Mouse (Mus musculus): ENCODE results near the gene Ttc28. TPM values are rescaled to one million over a fixed set of nuclear protein-coding genes. Genes with fewer than 3 reads are reported as not detected.

Ttc28 gene
- total RNA-seq, 2 experiments from 2014 or later, result 0.41 to 1.0 TPM

DNA sequence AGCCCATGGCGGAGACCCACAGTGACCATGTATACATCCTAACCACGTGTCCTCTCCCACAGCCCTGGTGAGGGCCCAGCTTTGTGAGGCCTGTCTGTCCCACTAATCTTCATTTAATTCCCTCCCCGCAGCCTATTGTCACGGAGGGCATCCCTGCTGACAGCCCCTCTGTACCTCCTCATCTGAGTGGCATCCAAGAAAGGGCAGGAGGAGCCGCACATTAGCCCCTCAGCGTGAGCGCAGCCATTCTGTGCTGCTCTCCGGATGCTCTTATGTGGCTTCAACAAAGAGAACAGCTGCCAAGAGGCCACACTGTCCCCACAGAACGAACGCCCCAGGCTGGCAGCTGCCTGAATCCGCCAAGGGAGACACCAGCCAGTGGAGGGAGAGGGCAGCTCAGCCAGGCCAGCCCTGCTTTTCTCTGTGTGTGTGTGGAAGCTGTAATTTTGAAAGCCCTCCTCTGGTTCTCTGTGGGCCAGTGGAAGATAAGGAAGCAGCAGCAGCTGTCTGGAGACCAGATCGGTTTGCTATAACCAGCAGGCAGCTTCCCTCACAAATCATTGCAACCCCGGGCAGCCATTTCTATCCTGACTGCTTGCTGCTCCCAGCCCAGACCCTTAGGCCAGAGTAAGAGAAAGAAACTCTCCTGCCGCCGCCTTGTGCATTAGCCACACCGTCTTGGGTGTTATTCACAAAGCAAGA, 341.2 kb downstream of the Ttc28 start:
- no peak for ATAC-seq (replicated peaks; ENCODE audit: poor library complexity, severe bottlenecking)

DNA sequence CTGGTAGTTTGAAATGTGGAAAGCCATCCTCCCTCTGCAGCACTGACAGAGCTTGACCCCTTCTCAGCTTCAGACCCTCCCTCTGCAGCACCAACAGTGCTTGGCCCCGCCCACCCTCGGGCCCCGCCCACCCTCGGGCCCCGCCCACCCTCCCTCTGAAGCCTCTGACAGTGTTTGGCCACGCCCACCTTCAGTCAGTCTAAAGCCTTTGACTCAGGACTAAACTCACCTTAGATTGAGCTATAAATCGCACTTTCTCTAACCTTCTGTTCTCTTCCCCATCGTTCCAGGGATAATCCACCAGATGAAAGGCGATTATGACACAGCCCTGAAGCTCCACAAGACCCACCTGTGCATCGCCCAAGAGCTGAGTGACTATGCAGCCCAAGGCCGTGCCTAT, 343.2 kb downstream of the Ttc28 start:
- no peak for ATAC-seq (replicated peaks; ENCODE audit: poor library complexity, severe bottlenecking)

GRCm38 (mm10) chr5:111225306-111225705, 345.7 kb downstream of the Ttc28 start:
- ATAC-seq (replicated peaks; ENCODE audit: poor library complexity, severe bottlenecking), result no peak

- no peak for ATAC-seq (replicated peaks; ENCODE audit: poor library complexity, severe bottlenecking)
Measured at GRCm38 (mm10) chr5:111226486-111226885, 346.9 kb downstream of the Ttc28 start.

DNA sequence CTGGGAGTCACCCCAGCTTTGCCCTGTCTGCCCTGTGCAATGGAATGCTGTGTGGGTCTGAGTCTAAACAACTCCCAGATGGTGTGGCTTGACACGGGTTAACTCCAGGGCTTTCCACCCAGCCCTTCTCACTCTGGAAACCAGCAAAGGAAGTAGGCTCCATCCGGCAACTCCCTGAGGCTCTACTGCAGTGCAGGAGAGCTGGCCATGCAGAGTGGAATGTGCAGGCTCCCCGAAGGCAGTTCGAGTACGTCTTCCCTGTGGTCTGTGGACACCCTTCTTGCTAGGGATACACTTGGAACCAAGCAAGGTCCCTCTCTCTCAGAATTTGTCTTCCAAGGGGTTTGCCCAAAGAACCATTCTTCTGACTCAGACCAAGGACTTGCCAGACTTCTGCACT, 348.2 kb downstream of the Ttc28 start:
- no peak for ATAC-seq (replicated peaks; ENCODE audit: poor library complexity, severe bottlenecking)

DNA sequence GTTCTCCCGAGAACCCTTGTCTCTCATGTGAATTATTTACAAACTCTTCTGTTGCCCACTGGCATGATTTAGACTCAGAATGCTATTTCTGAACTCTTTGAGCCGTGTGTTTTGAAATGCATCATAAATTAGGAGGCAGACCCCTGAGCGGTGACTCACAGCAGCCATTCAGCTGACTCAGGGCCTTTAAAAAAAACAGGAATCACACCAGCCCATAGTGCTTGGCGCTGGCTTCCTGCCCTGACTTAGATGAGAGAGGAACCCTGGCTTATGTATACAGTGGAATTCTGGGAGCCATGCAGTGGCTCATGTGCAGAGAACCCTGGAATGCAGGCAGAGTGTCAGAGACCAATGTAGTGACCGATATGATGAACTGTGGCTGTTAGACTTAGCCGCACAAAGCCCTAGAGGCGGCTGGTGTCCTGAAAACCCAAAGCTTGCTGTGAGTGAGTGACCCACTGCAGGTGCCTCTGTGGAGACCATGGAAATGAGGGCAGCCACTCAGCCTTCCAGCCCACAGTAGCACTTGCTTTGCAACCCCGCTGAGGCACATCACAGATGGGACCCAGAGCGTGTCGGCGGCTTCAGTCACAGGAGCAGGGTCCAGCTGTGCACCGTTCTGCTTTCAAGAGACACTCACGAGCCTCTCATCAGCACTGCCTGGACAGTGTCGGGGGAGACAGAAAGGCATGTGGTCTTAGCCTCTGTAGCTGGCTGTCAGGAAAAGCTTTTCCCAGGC, 348.9 kb downstream of the Ttc28 start:
- no peak for ATAC-seq (replicated peaks; ENCODE audit: poor library complexity, severe bottlenecking)

DNA sequence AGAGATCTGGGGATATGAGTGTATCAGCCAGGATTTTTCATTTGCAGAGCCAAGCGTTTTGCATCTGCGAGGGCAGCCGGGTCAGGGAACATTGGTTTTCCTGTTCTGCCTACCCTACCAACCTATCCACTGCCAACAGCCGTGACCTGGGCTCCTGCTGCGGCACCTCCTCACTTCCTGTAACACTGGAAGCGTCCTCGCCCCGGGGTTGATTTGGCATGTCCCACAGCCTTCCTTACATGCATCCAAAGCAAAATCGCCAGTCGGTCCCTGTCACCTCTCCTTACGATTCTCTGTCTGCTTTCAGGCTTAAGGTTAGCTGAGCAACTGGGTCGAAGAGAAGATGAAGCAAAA, 349.4 kb downstream of the Ttc28 start:
- ATAC-seq (replicated peaks; ENCODE audit: poor library complexity, severe bottlenecking), result no peak

GRCm38 (mm10) chr5:111229671-111230070, 350.1 kb downstream of the Ttc28 start:
- no peak for ATAC-seq (replicated peaks; ENCODE audit: poor library complexity, severe bottlenecking)

- no peak for ATAC-seq (replicated peaks; ENCODE audit: poor library complexity, severe bottlenecking)
Measured at GRCm38 (mm10) chr5:111231044-111231443, 351.4 kb downstream of the Ttc28 start.

- ATAC-seq (replicated peaks; ENCODE audit: poor library complexity, severe bottlenecking), result no peak
Measured at GRCm38 (mm10) chr5:111231769-111232168, 352.2 kb downstream of the Ttc28 start.

DNA sequence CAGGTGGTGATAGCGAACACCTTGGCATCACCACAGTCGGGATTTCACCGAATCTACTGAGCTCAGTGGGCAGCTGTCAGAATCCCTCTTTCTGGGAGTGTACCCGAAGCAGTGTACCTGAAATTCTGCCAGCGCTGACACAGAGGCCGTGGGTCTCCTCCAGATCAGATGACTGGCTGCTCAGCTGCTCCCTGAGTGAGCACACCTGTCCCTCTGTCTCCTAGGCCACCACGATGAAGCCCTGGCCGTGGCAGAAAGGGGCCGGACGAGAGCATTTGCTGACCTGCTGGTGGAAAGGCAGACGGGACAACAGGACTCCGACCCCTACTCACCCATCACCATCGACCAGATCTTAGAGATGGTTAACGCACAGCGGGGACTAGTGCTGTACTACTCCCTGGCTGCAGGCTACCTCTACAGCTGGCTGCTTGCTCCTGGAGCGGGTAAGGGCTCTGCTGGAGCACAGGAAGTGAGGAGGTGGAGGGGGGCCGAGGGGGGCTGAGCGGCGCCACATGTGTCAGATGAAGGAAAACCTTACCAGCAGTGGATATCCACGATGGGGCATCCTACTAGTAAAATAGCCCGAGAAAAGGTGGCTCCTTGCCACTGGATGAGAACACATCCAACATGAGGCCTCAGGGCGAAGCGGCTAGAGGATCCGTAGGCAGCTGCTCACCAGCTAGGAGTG, 353.6 kb downstream of the Ttc28 start:
- no peak for ATAC-seq (replicated peaks; ENCODE audit: poor library complexity, severe bottlenecking)

DNA sequence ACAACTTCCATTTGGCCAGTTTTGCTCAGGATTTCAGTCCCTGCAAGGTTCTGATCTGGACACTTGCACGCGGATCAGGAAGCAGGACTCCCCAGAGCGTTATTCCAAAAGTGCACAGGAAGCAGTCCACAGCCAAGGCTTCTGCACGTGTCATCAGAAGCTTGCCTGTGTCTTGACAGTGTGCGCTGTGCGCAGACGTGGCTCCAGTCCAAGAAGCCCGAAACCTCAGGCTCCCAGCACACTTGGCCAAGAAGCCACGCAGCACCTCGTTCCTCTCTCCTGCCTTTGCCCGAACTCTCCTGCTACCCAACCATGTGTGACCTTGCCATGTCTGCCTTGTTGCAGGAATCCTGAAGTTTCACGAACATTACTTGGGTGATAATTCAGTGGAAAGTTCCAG, 355.5 kb downstream of the Ttc28 start:
- ATAC-seq (replicated peaks; ENCODE audit: poor library complexity, severe bottlenecking), result no peak

- no peak for ATAC-seq (replicated peaks; ENCODE audit: poor library complexity, severe bottlenecking)
Measured at GRCm38 (mm10) chr5:111237176-111237636, 357.6 kb downstream of the Ttc28 start.

DNA sequence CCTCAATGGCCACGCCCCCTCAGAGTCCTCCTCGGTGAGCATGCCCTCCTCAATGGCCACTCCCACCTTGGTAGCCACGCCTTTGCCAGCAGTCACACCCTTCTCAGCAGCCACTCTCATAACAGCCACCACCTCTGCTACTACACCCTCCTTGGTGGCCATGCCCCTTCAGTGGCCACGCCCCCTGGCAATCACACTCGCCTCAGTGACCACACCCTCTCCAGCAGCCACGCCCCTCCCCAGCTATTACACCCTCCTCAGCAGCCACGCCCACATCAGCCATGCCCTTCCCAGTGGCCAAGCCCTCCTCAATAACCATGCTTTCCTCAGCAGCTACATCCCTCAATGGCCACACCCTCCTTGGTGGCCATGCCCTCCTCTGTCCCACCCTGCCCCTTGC, 359.6 kb downstream of the Ttc28 start:
- ATAC-seq (replicated peaks; ENCODE audit: poor library complexity, severe bottlenecking), result peak; percentile 84

- ATAC-seq (replicated peaks; ENCODE audit: poor library complexity, severe bottlenecking), result no peak
Measured at GRCm38 (mm10) chr5:111243447-111244040, 363.9 kb downstream of the Ttc28 start.

DNA sequence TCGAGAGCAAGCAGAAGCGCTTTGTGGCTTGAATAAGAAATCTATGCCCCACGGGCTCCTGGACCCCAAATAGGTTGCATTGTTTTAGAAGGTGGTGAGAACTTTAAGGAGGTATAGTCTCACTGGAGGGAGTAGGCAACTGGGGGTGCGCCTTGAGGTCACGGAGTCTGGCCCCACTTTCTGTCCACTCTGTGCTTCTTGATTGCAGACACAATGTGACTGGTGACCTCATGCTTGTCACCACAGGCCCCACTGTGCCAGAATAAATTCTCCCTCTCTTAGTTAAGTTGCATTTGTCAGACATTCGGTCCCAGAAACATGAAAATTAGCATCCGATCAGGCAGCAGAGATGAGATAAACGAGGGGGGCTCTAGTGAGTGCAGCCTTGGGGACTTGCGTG, 364.5 kb downstream of the Ttc28 start:
- ATAC-seq (replicated peaks; ENCODE audit: poor library complexity, severe bottlenecking), result no peak

GRCm38 (mm10) chr5:111247571-111248265, 368.1 kb downstream of the Ttc28 start:
- peak; percentile 17; the same call in 1 of the 2 replicates for ATAC-seq (replicated peaks; ENCODE audit: poor library complexity, severe bottlenecking)

GRCm38 (mm10) chr5:111252147-111252546, 372.5 kb downstream of the Ttc28 start:
- no peak for ATAC-seq (replicated peaks; ENCODE audit: poor library complexity, severe bottlenecking)

DNA sequence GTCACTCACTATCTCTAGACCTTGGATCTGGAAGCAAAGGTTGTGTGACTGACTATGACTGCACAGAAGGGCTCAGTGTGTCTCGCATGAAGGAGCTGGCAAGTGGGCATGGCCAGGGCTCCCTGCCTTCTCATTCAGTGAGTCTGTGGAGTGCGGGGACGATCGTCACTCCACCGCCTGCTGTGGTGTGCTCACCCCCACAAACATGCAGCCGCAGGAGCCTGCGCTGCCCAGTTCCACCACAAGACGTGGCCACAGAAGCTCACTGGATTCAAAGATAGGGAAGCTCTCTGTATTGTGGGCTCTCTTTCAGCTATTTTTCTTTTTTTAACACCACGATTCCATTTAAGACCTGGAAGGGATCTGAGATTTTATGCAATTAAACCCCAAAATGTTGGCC, 374.8 kb downstream of the Ttc28 start:
- peak; percentile 53; the same call in 1 of the 2 replicates for ATAC-seq (replicated peaks; ENCODE audit: poor library complexity, severe bottlenecking)

GRCm38 (mm10) chr5:111254781-111255180, 375.2 kb downstream of the Ttc28 start:
- no peak for ATAC-seq (replicated peaks; ENCODE audit: poor library complexity, severe bottlenecking)
